Mouse (Mus musculus): ENCODE results near the gene Pde10a. TPM values are rescaled to one million over a fixed set of nuclear protein-coding genes. Genes with fewer than 3 reads are reported as not detected.

Pde10a gene
- polyA plus RNA-seq, 1 experiment from 2014 or later, result 13.0 TPM

GRCm38 (mm10) chr17:8899212-8899611 is 374.0 kb downstream of the Pde10a start:
- no peak overlapping the region for H3K4me2 ChIP-seq
- no peak overlapping the region for H3K4me3 ChIP-seq
- no peak for ATAC-seq (ENCODE audit: low FRiP score, low read depth)
- no peak overlapping the region for H3K27ac ChIP-seq (replicated peaks)
- H3K4me1 ChIP-seq (replicated peaks), result no peaks in the 10 kb centered on the region
- H3K36me3 ChIP-seq, result 0 out of 2 replicates have a peak, but pooled peaks cover 3% of the 10 kb centered on the region
- H3K9ac ChIP-seq, result no peak overlapping the region
- 78% methylated on average over 7 of the region's 7 CpGs for WGBS
- H3K9me3 ChIP-seq, result no peaks in the 10 kb centered on the region
- no peaks in the 10 kb centered on the region for H3K27me3 ChIP-seq

GRCm38 (mm10) chr17:8903555-8904283 is 378.5 kb downstream of the Pde10a start:
- no peak overlapping the region for H3K4me2 ChIP-seq
- H3K27me3 ChIP-seq, result no peaks in the 10 kb centered on the region
- H3K9ac ChIP-seq, result no peak overlapping the region
- no peak for ATAC-seq (ENCODE audit: low FRiP score, low read depth)
- H3K9me3 ChIP-seq, result no peaks in the 10 kb centered on the region
- no peak overlapping the region for H3K4me3 ChIP-seq
- H3K36me3 ChIP-seq, result 0 out of 2 replicates have a peak, but pooled peaks cover 3% of the 10 kb centered on the region
- H3K27ac ChIP-seq (replicated peaks), result no peak overlapping the region
- H3K4me1 ChIP-seq (replicated peaks), result no peaks in the 10 kb centered on the region
- WGBS, result 72% methylated on average over 5 of the region's 5 CpGs

- WGBS, result 71% methylated on average over 5 of the region's 5 CpGs
- no peaks in the 10 kb centered on the region for H3K9me3 ChIP-seq
Observed at GRCm38 (mm10) chr17:8910571-8910970, 385.4 kb downstream of the Pde10a start.

GRCm38 (mm10) chr17:8912933-8913332 is 387.8 kb downstream of the Pde10a start:
- 83% methylated on average over 3 of the region's 3 CpGs for WGBS
- Histone ChIP-seq H3K4me2 (no peak overlapping the region), H3K36me3 (no peaks in the 10 kb centered on the region), H3K27me3 (no peaks in the 10 kb centered on the region), H3K4me3 (no peak overlapping the region), H3K27ac (replicated peaks) (no peak overlapping the region), H3K9me3 (no peaks in the 10 kb centered on the region), H3K9ac (no peak overlapping the region), H3K4me1 (replicated peaks) (no peaks in the 10 kb centered on the region)
- ATAC-seq (ENCODE audit: low FRiP score, low read depth), result no peak

More at GRCm38 (mm10) chr17:8910571-8910970, 385.4 kb downstream of the Pde10a start:
- no peak for ATAC-seq (ENCODE audit: low FRiP score, low read depth)
- no peaks in the 10 kb centered on the region for H3K36me3 ChIP-seq
- H3K27ac ChIP-seq (replicated peaks), result no peak overlapping the region
- no peaks in the 10 kb centered on the region for H3K27me3 ChIP-seq
- no peak overlapping the region for H3K4me3 ChIP-seq
- no peaks in the 10 kb centered on the region for H3K4me1 ChIP-seq (replicated peaks)
- no peak overlapping the region for H3K9ac ChIP-seq
- no peak overlapping the region for H3K4me2 ChIP-seq

DNA sequence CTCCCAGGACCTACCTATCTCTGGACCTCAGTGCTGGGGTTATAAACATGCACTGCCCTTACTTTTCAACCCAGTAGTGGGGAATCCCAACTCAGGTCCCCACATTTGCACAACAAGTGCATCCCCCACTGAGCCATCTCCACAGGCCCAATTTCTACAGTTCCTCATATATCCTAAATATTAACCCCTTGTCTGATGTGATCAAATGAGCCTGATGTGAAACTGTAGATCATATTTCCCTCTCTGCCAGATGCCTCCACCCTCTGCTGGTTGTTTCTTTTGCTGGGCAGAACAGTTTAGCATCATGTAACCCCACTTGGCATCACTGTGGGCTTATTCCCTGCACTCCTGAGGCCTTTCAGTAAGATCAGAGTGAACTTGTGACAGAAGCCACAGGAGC is 390.5 kb downstream of the Pde10a start:
- no peak overlapping the region for H3K9ac ChIP-seq
- no peak overlapping the region for H3K27ac ChIP-seq (replicated peaks)

DNA sequence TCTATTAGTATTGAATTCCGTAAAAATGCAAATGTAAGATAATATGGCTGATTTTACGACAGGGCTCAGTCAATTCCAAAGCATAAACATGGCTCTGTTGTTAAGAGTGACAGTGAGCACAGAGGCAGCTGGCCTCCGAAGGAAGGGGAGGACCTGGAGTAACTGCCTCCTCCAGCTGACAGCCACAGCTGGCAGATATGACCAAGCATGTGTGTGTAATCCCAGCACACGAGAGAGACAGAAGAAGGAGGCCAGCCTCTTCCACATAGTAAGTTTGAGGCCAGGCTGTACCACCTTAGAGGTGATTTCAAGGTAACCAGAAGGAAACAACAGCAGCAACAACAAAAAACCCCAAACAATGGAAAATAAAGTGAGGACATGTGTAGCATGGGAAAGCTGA is 397.9 kb downstream of the Pde10a start:
- H3K36me3 ChIP-seq, result no peaks in the 10 kb centered on the region
- no peaks in the 10 kb centered on the region for H3K27me3 ChIP-seq
- no peaks in the 10 kb centered on the region for H3K9me3 ChIP-seq
- no peak overlapping the region for H3K27ac ChIP-seq (replicated peaks)
- no peak overlapping the region for H3K9ac ChIP-seq
- ATAC-seq (ENCODE audit: low FRiP score, low read depth), result no peak
- no peak overlapping the region for H3K4me3 ChIP-seq
- H3K4me2 ChIP-seq, result no peak overlapping the region
- 59% methylated on average over 4 of the region's 4 CpGs for WGBS
- H3K4me1 ChIP-seq (replicated peaks), result peaks cover 13% of the 10 kb centered on the region; the same call in 1 of the 2 replicates

More for the DNA sequence above, 390.5 kb downstream of the Pde10a start:
- Histone ChIP-seq H3K4me2 (no peak overlapping the region), H3K4me1 (replicated peaks) (no peaks in the 10 kb centered on the region), H3K27me3 (no peaks in the 10 kb centered on the region), H3K4me3 (no peak overlapping the region), H3K36me3 (no peaks in the 10 kb centered on the region), H3K9me3 (no peaks in the 10 kb centered on the region)
- ATAC-seq (ENCODE audit: low FRiP score, low read depth), result no peak

- Histone ChIP-seq H3K27ac (replicated peaks) (no peak overlapping the region), H3K9me3 (no peaks in the 10 kb centered on the region), H3K4me2 (no peak overlapping the region), H3K4me3 (no peak overlapping the region), H3K36me3 (no peaks in the 10 kb centered on the region), H3K27me3 (no peaks in the 10 kb centered on the region), H3K9ac (no peak overlapping the region), H3K4me1 (replicated peaks) (peaks cover 20% of the 10 kb centered on the region)
- WGBS, result 64% methylated on average over 8 of the region's 8 CpGs
- ATAC-seq (ENCODE audit: low FRiP score, low read depth), result no peak
Observed at GRCm38 (mm10) chr17:8923727-8924126, 398.6 kb downstream of the Pde10a start.

DNA sequence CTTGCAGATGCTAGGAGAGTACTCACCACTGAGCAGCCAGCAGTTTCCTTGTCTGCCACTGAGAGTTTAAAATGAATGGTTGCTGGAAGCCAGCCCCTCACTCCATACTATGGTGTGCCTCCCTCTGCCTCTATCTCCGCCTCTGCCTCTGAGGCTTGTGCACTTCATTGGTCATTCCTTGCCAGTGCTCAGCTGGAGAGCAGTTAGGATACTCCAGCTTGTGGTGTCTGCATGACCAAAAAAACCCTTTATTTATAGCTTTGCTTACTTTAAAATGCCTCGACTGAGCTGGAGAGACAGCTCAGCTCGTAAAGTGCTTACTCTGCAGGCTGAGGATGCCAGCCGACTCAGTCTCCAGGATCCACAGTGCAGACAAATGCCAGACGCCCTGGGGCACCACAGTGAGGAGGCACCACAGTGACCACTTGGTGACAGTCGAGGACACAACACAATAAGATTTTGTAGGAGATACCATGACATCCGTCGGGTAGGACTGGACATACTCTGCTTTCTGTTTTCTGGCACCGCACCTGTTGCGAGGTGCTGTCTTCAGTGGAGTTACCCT is 400.7 kb downstream of the Pde10a start:
- H3K4me2 ChIP-seq, result no peak overlapping the region
- H3K4me3 ChIP-seq, result no peak overlapping the region
- ATAC-seq (ENCODE audit: low FRiP score, low read depth), result no peak
- H3K27me3 ChIP-seq, result no peaks in the 10 kb centered on the region
- 0 out of 2 replicates have a peak, but pooled peaks cover under 1% of the 10 kb centered on the region for H3K36me3 ChIP-seq
- H3K9ac ChIP-seq, result no peak overlapping the region
- peaks cover 26% of the 10 kb centered on the region for H3K4me1 ChIP-seq (replicated peaks)
- 67% methylated on average over 10 of the region's 10 CpGs for WGBS
- H3K9me3 ChIP-seq, result no peaks in the 10 kb centered on the region
- no peak overlapping the region for H3K27ac ChIP-seq (replicated peaks)

DNA sequence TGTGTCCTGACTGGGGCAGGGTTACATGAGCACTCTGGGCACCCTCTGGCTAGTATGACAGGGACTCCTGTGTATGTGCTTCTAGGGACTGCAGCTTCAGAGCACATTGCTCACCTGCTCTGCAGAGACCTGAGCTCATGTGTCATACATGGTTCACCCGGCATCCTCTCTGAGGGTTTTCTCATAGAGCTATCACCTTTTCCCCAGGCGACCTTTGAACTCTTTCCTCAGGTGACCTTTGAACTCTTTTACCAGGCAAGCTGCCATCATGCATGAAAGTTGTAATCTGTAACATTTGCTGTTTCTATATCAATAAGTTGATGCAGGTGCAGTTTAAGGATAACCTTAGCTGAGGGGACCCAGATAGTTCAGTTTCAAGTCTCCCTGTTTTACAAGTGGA is 403.4 kb downstream of the Pde10a start:
- Histone ChIP-seq H3K36me3 (0 out of 2 replicates have a peak, but pooled peaks cover 4% of the 10 kb centered on the region), H3K27ac (replicated peaks) (no peak overlapping the region), H3K9me3 (no peaks in the 10 kb centered on the region), H3K4me3 (no peak overlapping the region), H3K4me1 (replicated peaks) (peaks cover 26% of the 10 kb centered on the region), H3K27me3 (no peaks in the 10 kb centered on the region), H3K4me2 (no peak overlapping the region), H3K9ac (no peak overlapping the region)
- 47% methylated on average over 2 of the region's 2 CpGs for WGBS
- no peak for ATAC-seq (ENCODE audit: low FRiP score, low read depth)

DNA sequence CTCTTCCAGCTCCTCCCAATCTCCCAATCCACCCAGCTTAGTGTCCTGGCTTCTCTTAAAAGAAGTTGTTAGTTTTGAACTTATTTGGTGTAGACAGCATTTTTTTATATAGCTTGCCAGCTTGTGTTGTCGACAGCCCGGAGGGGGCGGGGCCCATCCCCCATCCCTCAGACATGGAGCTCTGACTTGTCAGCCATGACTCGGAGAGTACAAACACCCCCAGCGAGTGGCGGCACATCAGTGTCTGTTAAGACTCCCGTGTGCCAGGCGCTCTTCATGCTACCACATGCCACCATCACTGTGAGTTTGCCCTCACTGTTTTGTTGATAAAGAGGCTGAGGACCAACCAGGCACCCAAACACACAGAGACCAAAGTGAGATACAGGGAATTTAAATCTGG is 404.5 kb downstream of the Pde10a start:
- ATAC-seq (ENCODE audit: low FRiP score, low read depth), result no peak
- Histone ChIP-seq H3K9me3 (no peaks in the 10 kb centered on the region), H3K4me3 (no peak overlapping the region), H3K4me1 (replicated peaks) (peaks cover 24% of the 10 kb centered on the region), H3K9ac (no peak overlapping the region), H3K4me2 (no peak overlapping the region), H3K27me3 (no peaks in the 10 kb centered on the region), H3K27ac (replicated peaks) (no peak overlapping the region), H3K36me3 (0 out of 2 replicates have a peak, but pooled peaks cover 4% of the 10 kb centered on the region)
- WGBS, result 52% methylated on average over 8 of the region's 8 CpGs

DNA sequence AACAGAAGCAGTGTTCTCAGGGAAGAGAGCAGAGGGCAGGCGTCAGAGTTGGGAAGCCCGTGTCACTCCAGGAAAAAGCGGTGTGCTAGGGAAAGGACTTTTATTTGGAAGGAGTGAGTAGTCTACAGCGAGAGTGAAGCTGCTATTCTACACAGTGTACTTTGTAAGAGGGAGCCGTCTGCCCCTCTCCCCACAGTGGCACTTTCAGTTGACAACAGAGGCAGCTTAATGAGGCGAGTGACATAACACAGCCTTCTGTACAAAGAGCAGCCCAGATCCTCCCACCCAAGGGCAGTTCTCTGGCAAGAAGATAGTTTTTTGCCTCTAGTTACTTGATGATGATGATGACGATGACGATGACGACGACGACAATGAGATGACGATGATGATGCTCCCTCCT is 410.4 kb downstream of the Pde10a start:
- ATAC-seq (ENCODE audit: low FRiP score, low read depth), result 0 out of 2 replicates have a peak, but pooled peaks have one; percentile 69
- Histone ChIP-seq H3K36me3 (0 out of 2 replicates have a peak, but pooled peaks cover 4% of the 10 kb centered on the region), H3K27me3 (no peaks in the 10 kb centered on the region), H3K27ac (replicated peaks) (no peak overlapping the region), H3K9me3 (no peaks in the 10 kb centered on the region), H3K4me2 (no peak overlapping the region), H3K9ac (no peak overlapping the region), H3K4me3 (no peak overlapping the region), H3K4me1 (replicated peaks) (no peaks in the 10 kb centered on the region)
- WGBS, result 30% methylated on average over 12 of the region's 12 CpGs

DNA sequence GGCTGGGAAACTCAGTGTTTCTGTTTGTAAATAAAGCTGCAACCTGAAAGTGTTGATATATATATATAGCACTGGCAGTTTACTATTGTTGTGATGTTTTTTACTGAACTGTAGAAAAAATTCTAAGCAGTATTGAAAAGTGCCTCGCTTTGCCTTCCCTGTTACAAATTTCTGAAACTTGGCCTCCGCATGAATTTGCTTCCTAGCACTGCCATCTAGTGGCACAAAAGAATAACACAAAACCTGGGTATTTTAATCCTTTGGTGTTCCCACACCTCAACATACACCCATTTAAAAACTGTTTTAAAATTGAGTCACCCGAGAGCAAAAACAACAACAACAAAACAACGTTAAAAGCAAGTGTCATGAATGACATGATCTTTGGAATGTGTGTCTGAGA is 411.4 kb downstream of the Pde10a start:
- Histone ChIP-seq H3K9ac (no peak overlapping the region), H3K9me3 (no peaks in the 10 kb centered on the region), H3K4me2 (no peak overlapping the region), H3K4me3 (no peak overlapping the region), H3K4me1 (replicated peaks) (no peaks in the 10 kb centered on the region), H3K36me3 (no peaks in the 10 kb centered on the region), H3K27ac (replicated peaks) (no peak overlapping the region), H3K27me3 (no peaks in the 10 kb centered on the region)
- 4% methylated on average over 4 of the region's 4 CpGs for WGBS
- ATAC-seq (ENCODE audit: low FRiP score, low read depth), result no peak
